Mouse (Mus musculus): ENCODE data around the gene Gpx2. TPM values are rescaled to one million over a fixed set of nuclear protein-coding genes. Genes with fewer than 3 reads are reported as not detected.

Gpx2 gene
- polyA plus RNA-seq, 1 experiment from 2014 or later: 0.83 TPM

GRCm38 (mm10) chr12:76776898-76777297 lies 18.5 kb downstream of the Gpx2 start:
- H3K27me3 ChIP-seq (ENCODE audit: control insufficient read depth, insufficient read depth, low read depth, low read length): no peaks in the 10 kb centered on the region
- H3K4me3 ChIP-seq (ENCODE audit: low read depth, low read length): no peak overlapping the region
- H3K4me2 ChIP-seq (ENCODE audit: low read depth, low read length): no peak overlapping the region
- ATAC-seq (ENCODE audit: low read depth): no peak
- H3K9ac ChIP-seq (ENCODE audit: low read depth, low read length): no peak overlapping the region
- H3K36me3 ChIP-seq (ENCODE audit: control insufficient read depth, insufficient read depth): peaks cover 4% of the 10 kb centered on the region
- H3K9me3 ChIP-seq (replicated peaks; ENCODE audit: control insufficient read depth, low read length): 0 out of 2 replicates have a peak, but pooled peaks cover 3% of the 10 kb centered on the region
- WGBS (ENCODE audit: insufficient replicate concordance): 31% methylated on average over 5 of the region's 5 CpGs
- no peaks in the 10 kb centered on the region for H3K4me1 ChIP-seq (ENCODE audit: control insufficient read depth, low read depth, low read length)
- no peak overlapping the region for H3K27ac ChIP-seq (ENCODE audit: low read length)

- Histone ChIP-seq H3K27me3 (ENCODE audit: control insufficient read depth, insufficient read depth, low read depth, low read length) (no peaks in the 10 kb centered on the region), H3K36me3 (ENCODE audit: control insufficient read depth, insufficient read depth) (peaks cover 4% of the 10 kb centered on the region), H3K9ac (ENCODE audit: low read depth, low read length) (no peak overlapping the region), H3K9me3 (replicated peaks; ENCODE audit: control insufficient read depth, low read length) (0 out of 2 replicates have a peak, but pooled peaks cover 3% of the 10 kb centered on the region), H3K4me2 (ENCODE audit: low read depth, low read length) (no peak overlapping the region), H3K4me3 (ENCODE audit: low read depth, low read length) (no peak overlapping the region), H3K27ac (ENCODE audit: low read length) (no peak overlapping the region), H3K4me1 (ENCODE audit: control insufficient read depth, low read depth, low read length) (no peaks in the 10 kb centered on the region)
- 81% methylated on average over 4 of the region's 4 CpGs for WGBS (ENCODE audit: insufficient replicate concordance)
- no peak for ATAC-seq (ENCODE audit: low read depth)
These were observed 20.2 kb downstream of the Gpx2 start for GRCm38 (mm10) chr12:76775132-76775531.

GRCm38 (mm10) chr12:76774652-76775051 lies 20.7 kb downstream of the Gpx2 start:
- no peak overlapping the region for H3K4me2 ChIP-seq (ENCODE audit: low read depth, low read length)
- H3K27ac ChIP-seq (ENCODE audit: low read length): no peak overlapping the region
- no peak overlapping the region for H3K4me3 ChIP-seq (ENCODE audit: low read depth, low read length)
- 37% methylated on average over 3 of the region's 3 CpGs for WGBS (ENCODE audit: insufficient replicate concordance)
- H3K9me3 ChIP-seq (replicated peaks; ENCODE audit: control insufficient read depth, low read length): 0 out of 2 replicates have a peak, but pooled peaks cover 3% of the 10 kb centered on the region
- H3K27me3 ChIP-seq (ENCODE audit: control insufficient read depth, insufficient read depth, low read depth, low read length): no peaks in the 10 kb centered on the region
- no peaks in the 10 kb centered on the region for H3K4me1 ChIP-seq (ENCODE audit: control insufficient read depth, low read depth, low read length)
- no peak for ATAC-seq (ENCODE audit: low read depth)
- H3K36me3 ChIP-seq (ENCODE audit: control insufficient read depth, insufficient read depth): peaks cover 4% of the 10 kb centered on the region
- no peak overlapping the region for H3K9ac ChIP-seq (ENCODE audit: low read depth, low read length)

GRCm38 (mm10) chr12:76771540-76771939 lies 23.8 kb downstream of the Gpx2 start:
- H3K4me3 ChIP-seq (ENCODE audit: low read depth, low read length): no peak overlapping the region
- H3K4me2 ChIP-seq (ENCODE audit: low read depth, low read length): no peak overlapping the region
- no peaks in the 10 kb centered on the region; the same call in 1 of the 2 replicates for H3K36me3 ChIP-seq (ENCODE audit: control insufficient read depth, insufficient read depth)
- H3K27ac ChIP-seq (ENCODE audit: low read length): no peak overlapping the region
- H3K27me3 ChIP-seq (ENCODE audit: control insufficient read depth, insufficient read depth, low read depth, low read length): no peaks in the 10 kb centered on the region
- 75% methylated on average over 5 of the region's 5 CpGs for WGBS (ENCODE audit: insufficient replicate concordance)
- ATAC-seq (ENCODE audit: low read depth): no peak
- H3K4me1 ChIP-seq (ENCODE audit: control insufficient read depth, low read depth, low read length): no peaks in the 10 kb centered on the region
- H3K9ac ChIP-seq (ENCODE audit: low read depth, low read length): no peak overlapping the region
- H3K9me3 ChIP-seq (replicated peaks; ENCODE audit: control insufficient read depth, low read length): no peaks in the 10 kb centered on the region

- Histone ChIP-seq H3K4me3 (ENCODE audit: low read depth, low read length) (no peak overlapping the region), H3K4me1 (ENCODE audit: control insufficient read depth, low read depth, low read length) (peaks cover 5% of the 10 kb centered on the region), H3K27me3 (ENCODE audit: control insufficient read depth, insufficient read depth, low read depth, low read length) (no peaks in the 10 kb centered on the region), H3K9ac (ENCODE audit: low read depth, low read length) (no peak overlapping the region), H3K27ac (ENCODE audit: low read length) (no peak overlapping the region), H3K36me3 (ENCODE audit: control insufficient read depth, insufficient read depth) (no peaks in the 10 kb centered on the region; the same call in 1 of the 2 replicates), H3K9me3 (replicated peaks; ENCODE audit: control insufficient read depth, low read length) (no peaks in the 10 kb centered on the region), H3K4me2 (ENCODE audit: low read depth, low read length) (no peak overlapping the region)
- ATAC-seq (ENCODE audit: low read depth): no peak
- 70% methylated on average over 5 of the region's 5 CpGs for WGBS (ENCODE audit: insufficient replicate concordance)
These were observed 24.4 kb downstream of the Gpx2 start for GRCm38 (mm10) chr12:76770841-76771500.

GRCm38 (mm10) chr12:76765901-76766630 lies 29.3 kb downstream of the Gpx2 start:
- Histone ChIP-seq H3K9ac (ENCODE audit: low read depth, low read length) (peak overlapping the region; percentile 87), H3K27me3 (ENCODE audit: control insufficient read depth, insufficient read depth, low read depth, low read length) (no peaks in the 10 kb centered on the region), H3K9me3 (replicated peaks; ENCODE audit: control insufficient read depth, low read length) (no peaks in the 10 kb centered on the region), H3K4me1 (ENCODE audit: control insufficient read depth, low read depth, low read length) (peaks cover 12% of the 10 kb centered on the region), H3K27ac (ENCODE audit: low read length) (peak overlapping the region; percentile 87), H3K4me3 (ENCODE audit: low read depth, low read length) (peak overlapping the region; percentile 86), H3K4me2 (ENCODE audit: low read depth, low read length) (peak overlapping the region; percentile 87), H3K36me3 (ENCODE audit: control insufficient read depth, insufficient read depth) (no peaks in the 10 kb centered on the region)
- WGBS (ENCODE audit: insufficient replicate concordance): 32% methylated on average over 20 of the region's 20 CpGs
- ATAC-seq (ENCODE audit: low read depth): 0 out of 2 replicates have a peak, but pooled peaks have one; percentile 1

GRCm38 (mm10) chr12:76765354-76765851 lies 30.0 kb downstream of the Gpx2 start, which contains the start of the genes Churc1 and Fntb:
Gene Churc1 (plus strand): TSS chr12:76765538.
Gene Fntb (plus strand): TSS chr12:76765589.
- Histone ChIP-seq H3K4me3 (ENCODE audit: low read depth, low read length) (peak within 1 kb of the TSS; percentile 86), H3K4me1 (ENCODE audit: control insufficient read depth, low read depth, low read length) (peaks cover 12% of the 10 kb centered on the region), H3K9me3 (replicated peaks; ENCODE audit: control insufficient read depth, low read length) (no peaks in the 10 kb centered on the region), H3K27ac (ENCODE audit: low read length) (peak within 1 kb of the TSS; percentile 87), H3K36me3 (ENCODE audit: control insufficient read depth, insufficient read depth) (no peaks in the 10 kb centered on the region), H3K27me3 (ENCODE audit: control insufficient read depth, insufficient read depth, low read depth, low read length) (no peaks in the 10 kb centered on the region), H3K9ac (ENCODE audit: low read depth, low read length) (peak within 1 kb of the TSS; percentile 87), H3K4me2 (ENCODE audit: low read depth, low read length) (peak within 1 kb of the TSS; percentile 87)
- ATAC-seq (ENCODE audit: low read depth): peak; percentile 99
- WGBS (ENCODE audit: insufficient replicate concordance): under 1% methylated on average over 31 of the region's 31 CpGs

- ATAC-seq (ENCODE audit: low read depth): no peak
- Histone ChIP-seq H3K9me3 (replicated peaks; ENCODE audit: control insufficient read depth, low read length) (no peaks in the 10 kb centered on the region), H3K27ac (ENCODE audit: low read length) (no peak overlapping the region), H3K9ac (ENCODE audit: low read depth, low read length) (no peak overlapping the region), H3K4me3 (ENCODE audit: low read depth, low read length) (no peak overlapping the region), H3K36me3 (ENCODE audit: control insufficient read depth, insufficient read depth) (no peaks in the 10 kb centered on the region), H3K27me3 (ENCODE audit: control insufficient read depth, insufficient read depth, low read depth, low read length) (no peaks in the 10 kb centered on the region; the same call in 1 of the 2 replicates), H3K4me2 (ENCODE audit: low read depth, low read length) (no peak overlapping the region), H3K4me1 (ENCODE audit: control insufficient read depth, low read depth, low read length) (no peaks in the 10 kb centered on the region)
- WGBS (ENCODE audit: insufficient replicate concordance): 44% methylated on average over 14 of the region's 14 CpGs
These were observed 42.6 kb downstream of the Gpx2 start for GRCm38 (mm10) chr12:76752652-76753318.
